Mouse (Mus musculus): ENCODE data around the gene Cacna2d3.

GRCm38 (mm10) chr14:29562704-29563103 is 159.0 kb downstream of the Cacna2d3 start:
- TF ChIP-seq CTCF (IDR thresholded peaks at IDR 0.05; ENCODE audit: low read depth, low read length) (no peak), GATA1 (IDR thresholded peaks at IDR 0.05; ENCODE audit: borderline replicate concordance, low read length) (no peak), GATA2 (IDR thresholded peaks at IDR 0.05; ENCODE audit: borderline replicate concordance, low read depth, low read length) (no peak), TAL1 (conservative IDR thresholded peaks at IDR 0.05; ENCODE audit: low read depth, low read length) (no peak), POLR2AphosphoS5 (IDR thresholded peaks at IDR 0.05; ENCODE audit: insufficient replicate concordance, low read depth, low read length) (no peak)

All from G1E (cell line).